Mouse (Mus musculus) macrophage (primary cell): ENCODE measurements around the gene Gm20458. TPM values are rescaled to one million over a fixed set of nuclear protein-coding genes. Genes with fewer than 3 reads are reported as not detected.

ENCODE experiments used
- H3K27ac ChIP-seq: fragments of 350-480 bp; formaldehyde crosslinking; 2 replicates; pipeline ENCODE4 v1.9.0; 2021
- H3K36me3 ChIP-seq: fragments of 350-480 bp; formaldehyde crosslinking; 2 replicates; pipeline ENCODE4 v1.9.0; 2021; ENCODE audit errors: inconsistent target
- H3K4me3 ChIP-seq: fragments of 350-480 bp; formaldehyde crosslinking; 2 replicates; pipeline ENCODE4 v1.9.0; 2021; ENCODE audit errors: inconsistent target
- H3K79me2 ChIP-seq: fragments of 350-480 bp; formaldehyde crosslinking; 2 replicates; pipeline ENCODE4 v1.9.0; 2021; ENCODE audit errors: inconsistent target
- WGBS: methylation state at CpG from one replicate; pipeline ENCODE4 v1.1.7; 2026; ENCODE audit warnings: inconsistent platforms; ENCODE audit not compliant: missing documents; 5-methylcytosine and 5-hydroxymethylcytosine counted together
- polyA plus RNA-seq: library from polyadenylated mRNA; stranded (reverse); fragments of 250-400 nt; gene quantifications from 3 replicates; pipeline ENCODE4 v1.2.4, GENCODE M21; 2018; ENCODE audit warnings: inconsistent platforms

Gm20458 gene
- polyA plus RNA-seq, 1 experiment from 2014 or later, result 0.30 TPM

DNA sequence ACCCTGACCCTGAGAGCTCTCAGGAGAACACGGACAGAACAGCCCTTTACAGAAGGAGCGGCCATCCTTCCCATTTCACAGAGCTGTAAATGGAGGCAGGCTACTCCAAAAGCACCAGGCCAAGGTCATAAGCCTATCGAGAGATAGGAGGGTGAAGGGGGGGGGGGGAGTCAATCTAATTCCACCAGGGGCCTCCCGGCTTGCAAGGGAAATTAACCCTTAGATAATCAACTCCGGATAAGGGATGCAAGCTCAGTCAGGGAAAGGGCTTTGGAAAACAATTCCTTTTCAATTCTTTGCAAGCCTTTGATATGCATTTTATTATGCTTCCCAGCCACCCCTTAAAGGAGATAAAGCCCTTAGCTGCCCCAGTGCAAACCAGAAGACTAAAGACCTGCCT is 32.3 kb upstream of the Gm20458 start:
- Histone ChIP-seq H3K27ac (no peak overlapping the region), H3K36me3 (peaks cover 81% of the 10 kb centered on the region)

DNA sequence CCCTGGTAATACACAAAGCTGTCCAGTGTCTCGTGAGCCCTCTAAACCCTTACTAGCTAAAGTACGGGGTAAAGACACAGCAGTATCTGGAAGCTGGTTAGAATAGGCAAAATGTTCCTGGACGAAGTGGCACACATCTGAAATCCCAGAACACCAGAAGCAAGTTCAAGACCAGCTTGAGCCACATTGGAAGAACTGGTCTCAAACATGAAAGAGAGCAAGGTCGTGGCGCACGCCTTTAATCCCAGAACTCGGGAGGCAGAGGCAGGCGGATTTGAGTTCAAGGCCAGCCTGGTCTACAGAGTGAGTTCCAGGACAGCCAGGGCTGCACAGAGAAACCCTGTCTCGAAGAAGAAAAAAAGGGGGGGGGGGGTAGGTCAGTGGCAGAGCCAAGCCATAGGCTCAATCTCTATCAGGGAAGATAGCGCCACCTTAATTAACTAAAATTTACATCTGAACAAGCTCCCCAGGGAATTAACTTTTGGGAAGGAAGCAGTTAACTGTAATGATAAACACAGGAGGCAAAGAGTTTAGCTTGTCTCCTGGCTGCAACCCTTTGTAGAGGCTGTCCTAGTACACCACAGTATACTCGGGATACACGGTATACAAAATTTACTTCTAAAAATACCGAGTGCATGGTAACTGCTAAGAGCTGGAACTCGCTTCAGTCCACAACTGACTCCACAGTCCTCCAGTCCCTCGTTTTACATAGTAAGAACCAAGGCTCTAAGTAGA is 30.7 kb upstream of the Gm20458 start:
- WGBS, result 90% methylated on average over 14 of the region's 15 CpGs
- Histone ChIP-seq H3K79me2 (peaks cover 58% of the 10 kb centered on the region), H3K36me3 (peaks cover 78% of the 10 kb centered on the region), H3K27ac (no peak overlapping the region), H3K4me3 (no peak overlapping the region)

More for the DNA sequence above, 32.3 kb upstream of the Gm20458 start:
- Histone ChIP-seq H3K4me3 (no peak overlapping the region), H3K79me2 (peaks cover 42% of the 10 kb centered on the region)
- WGBS, result 89% methylated on average over 3 of the region's 5 CpGs

GRCm38 (mm10) chr2:164430697-164431096 is 30.1 kb upstream of the Gm20458 start:
- 42% methylated on average over 7 of the region's 7 CpGs for WGBS
- H3K36me3 ChIP-seq, result peaks cover 72% of the 10 kb centered on the region
- H3K4me3 ChIP-seq, result no peak overlapping the region
- H3K27ac ChIP-seq, result no peak overlapping the region
- H3K79me2 ChIP-seq, result peaks cover 65% of the 10 kb centered on the region

- peaks cover 76% of the 10 kb centered on the region for H3K79me2 ChIP-seq
- no peak overlapping the region for H3K4me3 ChIP-seq
- no peak overlapping the region for H3K27ac ChIP-seq
- peaks cover 60% of the 10 kb centered on the region for H3K36me3 ChIP-seq
- WGBS, result over 99% methylated on average over 9 of the region's 9 CpGs
Measured at GRCm38 (mm10) chr2:164431676-164432465, 28.9 kb upstream of the Gm20458 start.

DNA sequence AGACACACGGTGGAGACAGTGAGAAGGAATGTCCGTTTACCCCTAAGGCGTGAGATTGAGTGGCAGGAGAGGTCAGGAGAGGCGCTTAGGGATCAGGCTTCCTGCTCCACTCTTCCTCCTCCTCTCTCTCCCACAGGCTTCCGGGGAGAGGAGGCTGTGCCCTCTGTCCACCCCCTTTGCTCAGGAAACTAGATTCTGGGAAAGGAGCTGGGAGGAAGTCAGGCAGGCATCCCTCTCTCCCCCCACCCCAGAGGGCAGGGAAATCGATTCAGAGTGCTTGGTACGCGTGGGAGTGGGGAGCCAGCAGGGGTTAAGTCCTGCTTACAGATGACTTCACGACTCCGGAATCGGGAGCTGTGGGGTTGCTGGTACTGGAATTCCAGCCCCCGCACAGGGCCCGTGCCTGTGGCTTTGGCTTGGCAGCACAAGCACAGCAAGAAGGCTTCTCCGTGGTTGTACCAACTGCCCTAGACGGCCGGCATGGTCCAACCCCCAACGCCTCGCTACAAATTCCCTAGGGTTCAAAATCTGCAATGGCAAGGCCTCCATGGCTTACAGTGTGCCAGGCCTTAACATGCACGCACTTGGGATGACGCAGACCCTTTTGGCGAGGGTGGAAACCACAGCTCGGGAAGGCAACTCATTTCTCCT is 28.1 kb upstream of the Gm20458 start:
- H3K4me3 ChIP-seq, result no peak overlapping the region
- no peak overlapping the region for H3K27ac ChIP-seq
- WGBS, result 74% methylated on average over 21 of the region's 22 CpGs

DNA sequence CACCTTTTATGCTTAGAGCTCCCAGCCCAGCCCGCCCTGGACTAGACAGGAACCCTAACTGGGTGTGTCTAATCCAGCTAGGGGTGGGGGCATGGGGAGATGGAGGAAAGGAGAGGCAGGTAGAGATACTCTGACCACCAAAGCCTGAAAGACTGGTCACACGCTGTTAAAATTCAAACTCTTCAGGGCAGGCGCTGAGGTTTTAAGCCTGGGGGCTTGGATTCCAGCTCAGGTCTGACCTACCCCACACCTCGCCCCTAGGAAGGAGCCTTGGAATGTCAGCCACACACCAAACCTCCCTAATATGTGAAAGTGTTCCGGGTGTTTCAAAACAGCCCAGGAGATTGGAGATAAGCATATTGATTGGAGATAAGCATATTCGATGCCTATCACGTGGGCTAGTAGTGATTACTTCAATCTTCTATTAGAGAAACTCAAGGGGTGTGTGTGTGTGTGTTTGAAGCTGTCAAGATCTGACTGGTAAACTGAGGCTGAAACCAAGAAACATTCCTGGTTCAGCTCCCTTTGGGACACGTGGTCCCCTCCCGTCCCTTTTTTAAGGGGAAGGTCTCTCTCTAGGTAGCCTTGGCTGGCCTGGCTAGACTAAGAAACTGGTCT is 27.4 kb upstream of the Gm20458 start:
- Histone ChIP-seq H3K4me3 (no peak overlapping the region), H3K79me2 (peaks cover 91% of the 10 kb centered on the region), H3K36me3 (peaks cover 45% of the 10 kb centered on the region), H3K27ac (no peak overlapping the region)
- 93% methylated on average over 9 of the region's 9 CpGs for WGBS

More for the DNA sequence above, 28.1 kb upstream of the Gm20458 start:
- Histone ChIP-seq H3K36me3 (peaks cover 52% of the 10 kb centered on the region), H3K79me2 (peaks cover 84% of the 10 kb centered on the region)

DNA sequence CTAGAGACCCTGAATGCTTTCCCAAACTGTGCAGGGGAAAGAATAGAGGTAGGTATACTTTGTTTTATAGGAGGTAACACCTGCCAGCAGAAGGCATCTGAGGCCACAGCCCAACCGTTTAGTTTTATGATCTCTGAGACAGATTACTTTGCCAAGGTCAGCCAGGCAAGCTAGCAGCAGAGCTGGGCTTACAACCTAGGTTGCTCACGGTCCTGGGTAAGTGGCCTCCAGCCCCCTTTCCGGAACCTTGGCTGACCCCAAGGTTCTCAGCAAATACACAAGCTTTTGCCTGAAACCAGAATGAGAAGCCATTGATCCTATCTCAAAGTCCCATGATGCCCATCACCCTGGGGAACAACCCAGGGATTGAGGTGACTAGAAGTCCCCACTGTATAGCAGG is 26.1 kb upstream of the Gm20458 start:
- 92% methylated on average over 3 of the region's 3 CpGs for WGBS
- Histone ChIP-seq H3K4me3 (no peak overlapping the region), H3K79me2 (peaks cover 100% of the 10 kb centered on the region), H3K27ac (no peak overlapping the region), H3K36me3 (peaks cover 32% of the 10 kb centered on the region)

- H3K27ac ChIP-seq, result no peak overlapping the region
- H3K4me3 ChIP-seq, result no peak overlapping the region
- H3K36me3 ChIP-seq, result peaks cover 24% of the 10 kb centered on the region
- peaks cover 100% of the 10 kb centered on the region for H3K79me2 ChIP-seq
- 29% methylated on average over 5 of the region's 5 CpGs for WGBS
Measured at GRCm38 (mm10) chr2:164435216-164436090, 25.3 kb upstream of the Gm20458 start.

DNA sequence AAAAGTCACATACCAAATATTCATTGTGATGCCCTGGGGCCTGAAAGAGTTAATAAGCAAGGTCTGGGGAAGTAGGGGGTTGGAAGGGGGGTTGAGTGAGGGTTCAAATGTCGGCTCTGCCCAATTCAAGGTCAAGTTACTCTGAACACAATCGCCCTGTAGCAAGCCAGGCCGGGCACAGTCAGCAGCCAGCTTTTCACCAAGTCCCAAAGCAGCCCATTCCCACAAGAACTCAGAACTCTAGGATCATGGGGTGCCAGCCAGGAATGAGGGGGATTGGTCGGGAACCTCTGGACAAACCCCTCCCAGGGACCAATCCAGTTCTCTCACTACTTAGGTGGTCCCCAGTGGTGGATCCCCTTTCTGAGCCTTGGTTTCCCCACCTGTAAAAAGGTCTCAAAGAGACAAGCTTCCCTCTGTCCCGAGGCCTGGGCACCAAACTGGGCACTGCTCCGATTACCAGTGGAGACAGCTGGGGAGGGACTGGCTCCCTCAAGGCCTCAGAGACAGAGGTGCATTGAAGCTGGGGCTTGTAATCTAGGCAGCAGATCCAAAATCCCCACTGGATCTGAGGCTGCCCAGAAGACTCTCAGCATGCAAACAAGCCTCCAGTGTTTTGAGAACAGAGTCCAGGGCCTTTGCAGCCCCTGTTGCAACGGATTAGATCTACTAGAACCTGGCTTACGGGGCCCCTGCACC is 24.4 kb upstream of the Gm20458 start:
- peaks cover 100% of the 10 kb centered on the region for H3K79me2 ChIP-seq
- H3K36me3 ChIP-seq, result peaks cover 15% of the 10 kb centered on the region; the same call in 1 of the 2 replicates
- no peak overlapping the region for H3K27ac ChIP-seq
- WGBS, result 69% methylated on average over 8 of the region's 8 CpGs
- no peak overlapping the region for H3K4me3 ChIP-seq

DNA sequence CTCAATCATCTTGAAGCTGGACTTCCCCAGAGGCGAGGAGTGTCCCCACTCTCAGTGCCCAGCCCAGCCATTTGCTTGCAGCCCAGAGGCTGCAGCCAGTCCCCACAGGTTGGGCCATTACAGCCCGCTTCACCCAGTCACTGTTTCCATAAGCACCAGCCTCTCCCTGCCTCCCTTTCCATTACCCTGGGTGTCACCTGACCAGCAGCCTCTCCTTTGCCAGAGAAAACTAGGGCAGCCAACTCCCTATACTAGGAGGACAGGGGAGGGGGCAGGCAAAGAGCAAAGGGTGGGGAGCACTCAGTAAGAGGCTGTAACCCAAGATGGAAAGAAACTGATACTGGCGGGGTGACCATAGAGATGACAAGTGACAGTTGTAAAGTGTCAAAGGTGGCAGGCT is 23.8 kb upstream of the Gm20458 start:
- Histone ChIP-seq H3K36me3 (peaks cover 14% of the 10 kb centered on the region; the same call in 1 of the 2 replicates), H3K79me2 (peaks cover 100% of the 10 kb centered on the region), H3K27ac (no peak overlapping the region), H3K4me3 (no peak overlapping the region)
- WGBS, result 85% methylated on average over 3 of the region's 3 CpGs

GRCm38 (mm10) chr2:164437710-164438109 is 23.1 kb upstream of the Gm20458 start:
- Histone ChIP-seq H3K27ac (no peak overlapping the region), H3K36me3 (peaks cover 14% of the 10 kb centered on the region; the same call in 1 of the 2 replicates), H3K79me2 (peaks cover 100% of the 10 kb centered on the region), H3K4me3 (no peak overlapping the region)
- WGBS, result 71% methylated on average over 6 of the region's 6 CpGs

DNA sequence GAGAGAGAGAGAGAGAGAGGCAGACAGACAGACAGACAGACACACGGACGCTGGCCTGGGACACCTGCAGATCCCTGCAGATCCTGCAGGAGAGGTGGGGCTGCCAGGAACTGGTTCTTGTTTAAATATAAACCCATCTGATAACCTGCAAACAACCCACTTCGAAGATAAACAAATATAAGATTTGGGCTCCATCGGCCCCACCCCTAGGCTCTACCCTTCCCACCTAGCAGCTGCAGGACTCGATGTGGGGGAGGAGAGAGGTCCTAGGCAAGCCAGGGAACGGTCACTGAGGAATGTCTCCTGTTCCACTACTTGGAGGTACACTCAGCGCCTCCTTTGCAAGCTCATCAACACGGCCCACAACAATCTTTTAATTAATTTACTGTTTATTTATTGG is 22.5 kb upstream of the Gm20458 start:
- Histone ChIP-seq H3K36me3 (peaks cover 14% of the 10 kb centered on the region; the same call in 1 of the 2 replicates), H3K27ac (0 out of 2 replicates have a peak overlapping the region, but pooled peaks have one; percentile 90), H3K79me2 (peaks cover 96% of the 10 kb centered on the region), H3K4me3 (no peak overlapping the region)
- WGBS, result 86% methylated on average over 4 of the region's 8 CpGs

DNA sequence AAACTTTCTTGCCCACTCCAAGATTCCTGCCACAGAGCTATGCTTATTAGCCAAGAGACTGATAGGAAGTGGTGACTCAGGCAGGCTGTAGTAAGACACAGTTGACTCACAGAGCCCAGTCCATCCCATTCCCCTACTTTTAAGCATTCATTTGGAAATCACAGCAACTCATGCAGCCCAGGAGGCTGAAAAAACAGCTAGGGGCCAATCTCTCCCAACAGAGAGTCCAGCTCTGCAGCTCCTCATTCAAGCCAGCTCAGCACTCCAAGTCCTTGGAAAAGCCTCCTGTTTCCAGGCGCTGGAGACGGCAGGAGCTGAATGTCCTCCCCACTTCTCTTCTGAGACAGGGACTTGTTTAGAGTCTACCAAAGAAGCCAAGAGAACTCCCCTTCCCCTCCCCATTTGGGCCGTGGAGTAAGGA is 21.8 kb upstream of the Gm20458 start:
- 90% methylated on average over 3 of the region's 3 CpGs for WGBS
- H3K36me3 ChIP-seq, result peaks cover 6% of the 10 kb centered on the region; the same call in 1 of the 2 replicates
- peak overlapping the region; percentile 90 for H3K27ac ChIP-seq
- H3K79me2 ChIP-seq, result peaks cover 89% of the 10 kb centered on the region
- H3K4me3 ChIP-seq, result no peak overlapping the region
